ENCODE assay signal across 10 mouse cellular contexts in the genomic region with DNA sequence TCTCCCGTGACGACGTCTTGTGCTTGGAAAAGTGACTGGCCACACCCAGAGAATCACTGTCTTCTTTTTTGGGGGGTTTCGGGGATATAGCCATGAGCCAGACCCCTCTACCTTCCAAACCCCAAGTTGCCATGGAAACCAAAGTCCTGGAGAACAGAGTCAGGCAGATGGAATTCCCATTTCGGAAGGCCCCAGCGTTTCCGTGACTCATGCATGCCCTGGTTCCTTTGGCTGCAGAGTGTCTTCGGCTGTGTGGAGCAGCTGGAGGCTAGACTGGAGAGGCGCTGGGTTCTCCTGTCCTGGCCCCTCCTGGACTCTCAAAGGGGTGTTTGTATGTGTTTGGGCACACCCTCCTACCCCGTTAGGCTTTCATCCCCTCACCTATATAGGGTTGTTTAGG.
DNase-seq lines count a peak whose midpoint lies in the region; ATAC-seq lines count a peak whose summit lies in the region.
"Had no signal": no experiment of that assay in that cellular context is flagged by ENCODE, and none has a peak within 500 bp of the region (broad histone marks: within the 10 kb centered on the region; RNA-seq: fewer than 3 reads in every experiment).

No protein-coding gene starts in this region.

- no peak overlapping the region for H3K9ac ChIP-seq in hindbrain, embryonic 14.5 days
- no peak overlapping the region for H3K9ac ChIP-seq in intestine, embryonic 16.5 days (ENCODE audit: low read depth, low read length)
- H3K9ac ChIP-seq: liver, embryonic 12.5 days had no signal

- H3K4me1 ChIP-seq in hindbrain, embryonic 10.5 days (replicated peaks) = peaks cover 25% of the 10 kb centered on the region
- H3K4me1 ChIP-seq in hindbrain, embryonic 14.5 days (replicated peaks; ENCODE audit: control insufficient read depth, insufficient read depth, low read length) = peaks cover under 1% of the 10 kb centered on the region; the same call in 1 of the 2 replicates
- H3K4me1 ChIP-seq in intestine, embryonic 16.5 days (ENCODE audit: control insufficient read depth, insufficient read depth, low read length) = peaks cover 30% of the 10 kb centered on the region
- H3K4me1 ChIP-seq: liver, embryonic 12.5 days had no signal

- no peak overlapping the region for H3K4me2 ChIP-seq in hindbrain, embryonic 14.5 days (replicated peaks)
- H3K4me2 ChIP-seq in intestine, embryonic 16.5 days (ENCODE audit: low read depth, low read length) = no peak overlapping the region
- H3K4me2 ChIP-seq: liver, embryonic 12.5 days had no signal

- H3K9me3 ChIP-seq in hindbrain, embryonic 10.5 days = no peaks in the 10 kb centered on the region
- H3K9me3 ChIP-seq in hindbrain, embryonic 14.5 days (ENCODE audit: control insufficient read depth, low read length) = no peaks in the 10 kb centered on the region
- no peaks in the 10 kb centered on the region for H3K9me3 ChIP-seq in intestine, embryonic 16.5 days (ENCODE audit: control insufficient read depth, low read length)
- H3K9me3 ChIP-seq: liver, embryonic 12.5 days had no signal

- no peak overlapping the region for H3K4me3 ChIP-seq in hindbrain, embryonic 10.5 days
- no peak overlapping the region for H3K4me3 ChIP-seq in hindbrain, embryonic 14.5 days (replicated peaks; ENCODE audit: low read length)
- H3K4me3 ChIP-seq in intestine, embryonic 16.5 days (ENCODE audit: low read length) = no peak overlapping the region
- H3K4me3 ChIP-seq: heart, adult 2 months; liver, embryonic 12.5 days had no signal

- peaks cover 44% of the 10 kb centered on the region for H3K36me3 ChIP-seq in hindbrain, embryonic 10.5 days
- H3K36me3 ChIP-seq in hindbrain, embryonic 14.5 days (replicated peaks; ENCODE audit: control insufficient read depth, insufficient read depth) = peaks cover 35% of the 10 kb centered on the region
- peaks cover 12% of the 10 kb centered on the region for H3K36me3 ChIP-seq in intestine, embryonic 16.5 days (ENCODE audit: control insufficient read depth, insufficient read depth, low read length)

- no peak for DNase-seq in hindbrain, embryonic 10.5 days (ENCODE audit: low spot score)
- no peak for DNase-seq in hindbrain, embryonic 14.5 days (ENCODE audit: low spot score)
- DNase-seq in 3T3-L1 (ENCODE audit: low read depth, low spot score) = peak; percentile 91
- peak; percentile 72 for DNase-seq in brain, adult 2 months (ENCODE audit: low read depth, low spot score)
- no peak for DNase-seq in right cerebral cortex, postnatal 36 days (ENCODE audit: low spot score in 2 of 2)
- DNase-seq in adrenal gland, postnatal 36 days = no peak
- no peak for DNase-seq in cerebellum, postnatal 25 days

- 85% methylated on average over 10 of the region's 10 CpGs for WGBS in hindbrain, embryonic 10.5 days
- WGBS in hindbrain, embryonic 14.5 days = 70% methylated on average over 10 of the region's 10 CpGs
- 57% methylated on average over 10 of the region's 10 CpGs for WGBS in intestine, embryonic 16.5 days

- no peaks in the 10 kb centered on the region for H3K27me3 ChIP-seq in hindbrain, embryonic 10.5 days (ENCODE audit: insufficient read depth, poor library complexity, severe bottlenecking)
- no peaks in the 10 kb centered on the region for H3K27me3 ChIP-seq in hindbrain, embryonic 14.5 days (ENCODE audit: control insufficient read depth, insufficient read depth, low read length)
- H3K27me3 ChIP-seq in intestine, embryonic 16.5 days (replicated peaks; ENCODE audit: control insufficient read depth, insufficient read depth, low read length) = no peaks in the 10 kb centered on the region
- H3K27me3 ChIP-seq: liver, embryonic 12.5 days had no signal

- 0 out of 2 replicates have a peak overlapping the region, but pooled peaks have one; percentile 23 for H3K27ac ChIP-seq in hindbrain, embryonic 10.5 days
- no peak overlapping the region for H3K27ac ChIP-seq in hindbrain, embryonic 14.5 days
- H3K27ac ChIP-seq in intestine, embryonic 16.5 days (ENCODE audit: low read length) = peak overlapping the region; percentile 75
- H3K27ac ChIP-seq: heart, adult 2 months; liver, embryonic 12.5 days had no signal

- ATAC-seq in hindbrain, embryonic 14.5 days (ENCODE audit: low FRiP score) = no peak
- ATAC-seq in intestine, embryonic 16.5 days = peak; percentile 32
- ATAC-seq: liver, embryonic 12.5 days had no signal

Comparison
In these comparisons a context has a peak if more than half of its experiments do, and no peak if none do; other contexts are left out.
1. DNase-seq: peak in 3T3-L1 (single experiment) and brain, adult 2 months (single experiment); none in hindbrain, embryonic 10.5 days (single experiment), hindbrain, embryonic 14.5 days (single experiment), right cerebral cortex, postnatal 36 days (0 of 2), adrenal gland, postnatal 36 days (0 of 2) and cerebellum, postnatal 25 days (0 of 2).